Mouse (Mus musculus) heart, adult 2 months (tissue): Measurements from ENCODE around the gene Pak6.

Source experiments
- CTCF ChIP-seq: fragments of 200-600 bp; IDR thresholded peaks from 2 replicates; pipeline ENCODE4 v1.8.1; 2022; ENCODE audit warnings: antibody characterized with exemption, mild to moderate bottlenecking, moderate library complexity
- EP300 ChIP-seq: fragments of 200-500 bp; IDR thresholded peaks from 2 replicates; pipeline ENCODE4 v1.6.1; 2011; ENCODE audit warnings: low read depth, low read length, control low read depth; ENCODE audit not compliant: insufficient read depth
- POLR2A ChIP-seq: fragments of 200-500 bp; IDR thresholded peaks from 2 replicates; pipeline ENCODE4 v1.6.1; 2011; ENCODE audit warnings: mild to moderate bottlenecking, low read depth, low read length, control low read depth; ENCODE audit not compliant: insufficient read depth

DNA sequence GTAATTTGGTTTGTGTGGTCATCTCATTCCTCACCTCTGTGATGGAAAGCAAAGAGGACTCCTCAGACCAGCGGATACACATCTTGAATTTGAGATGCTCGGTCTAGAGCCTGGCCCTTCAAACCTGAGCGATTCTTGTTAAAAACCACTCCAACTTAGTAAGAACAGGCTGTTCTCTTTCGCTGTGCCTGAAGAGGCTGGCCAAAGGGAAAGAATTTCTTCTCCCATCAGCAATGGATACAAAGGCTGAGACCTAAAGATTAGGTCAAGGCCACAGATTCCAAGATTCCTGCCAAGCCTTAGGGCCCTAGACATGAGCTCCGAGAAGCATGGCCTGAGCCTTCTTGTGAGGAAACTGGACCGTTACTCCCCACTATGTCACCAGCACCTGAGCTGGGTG, 17.8 kb downstream of the Pak6 start:
- TF ChIP-seq CTCF = no peak
- TF ChIP-seq POLR2A = no peak
- TF ChIP-seq EP300 = no peak
